Mouse (Mus musculus): ENCODE measurements around the gene E030030I06Rik. TPM values are rescaled to one million over a fixed set of nuclear protein-coding genes. Genes with fewer than 3 reads are reported as not detected.
"Not testable (repeated sequence)": the region's sequence is repeated elsewhere in the genome, so short reads cannot be mapped to it uniquely, and the experiment has no call there.

E030030I06Rik gene
- total and polyA plus RNA-seq, 3 experiments = 2.2 to 3.2 TPM; not detected in 1

GRCm38 (mm10) chr10:22159131-22159561 lies 10.1 kb upstream of the E030030I06Rik start:
- H3K79me2 ChIP-seq (ENCODE audit: control insufficient read depth, insufficient read depth, low read length, poor library complexity) = no peaks in the 10 kb centered on the region
- no peaks in the 10 kb centered on the region for H3K4me1 ChIP-seq (ENCODE audit: control insufficient read depth in 1 of 2, insufficient read depth in 2 of 2, low read length in 2 of 2)
- H3K27me3 ChIP-seq (ENCODE audit: control insufficient read depth in 1 of 2, insufficient read depth in 2 of 2, low read length in 2 of 2) = peaks cover 2% of the 10 kb centered on the region in 2 experiments; a peak in 3 of 4 replicates
- H3K4me3 ChIP-seq (ENCODE audit: control insufficient read depth in 1 of 2, insufficient read depth in 1 of 2, low read depth in 2 of 2, low read length in 2 of 2) = no peak overlapping the region
- no peak for TF ChIP-seq ZNF384 (IDR thresholded peaks at IDR 0.05; ENCODE audit: low read depth, low read length)
- no peak for DNase-seq (ENCODE audit: low read depth, low spot score)
- H3K27ac ChIP-seq (ENCODE audit: control insufficient read depth, low read depth, low read length) = no peak overlapping the region
- no peak overlapping the region for H3K9ac ChIP-seq (ENCODE audit: control insufficient read depth, low read depth, low read length, poor library complexity, severe bottlenecking)
- H3K36me3 ChIP-seq (ENCODE audit: control insufficient read depth in 1 of 2, insufficient read depth in 2 of 2, low read length in 2 of 2) = no peaks in the 10 kb centered on the region
- no peaks in the 10 kb centered on the region for H3K9me3 ChIP-seq (replicated peaks; ENCODE audit: insufficient read depth, low read length)

GRCm38 (mm10) chr10:22158310-22158999 lies 9.4 kb upstream of the E030030I06Rik start, which contains the start of the genes Raet1e and H60b:
Gene Raet1e (plus strand): TSS chr10:22158569.
Gene H60b (plus strand): TSS chr10:22158586.
- H3K9me3 ChIP-seq (replicated peaks; ENCODE audit: insufficient read depth, low read length) = not testable (repeated sequence)

DNA sequence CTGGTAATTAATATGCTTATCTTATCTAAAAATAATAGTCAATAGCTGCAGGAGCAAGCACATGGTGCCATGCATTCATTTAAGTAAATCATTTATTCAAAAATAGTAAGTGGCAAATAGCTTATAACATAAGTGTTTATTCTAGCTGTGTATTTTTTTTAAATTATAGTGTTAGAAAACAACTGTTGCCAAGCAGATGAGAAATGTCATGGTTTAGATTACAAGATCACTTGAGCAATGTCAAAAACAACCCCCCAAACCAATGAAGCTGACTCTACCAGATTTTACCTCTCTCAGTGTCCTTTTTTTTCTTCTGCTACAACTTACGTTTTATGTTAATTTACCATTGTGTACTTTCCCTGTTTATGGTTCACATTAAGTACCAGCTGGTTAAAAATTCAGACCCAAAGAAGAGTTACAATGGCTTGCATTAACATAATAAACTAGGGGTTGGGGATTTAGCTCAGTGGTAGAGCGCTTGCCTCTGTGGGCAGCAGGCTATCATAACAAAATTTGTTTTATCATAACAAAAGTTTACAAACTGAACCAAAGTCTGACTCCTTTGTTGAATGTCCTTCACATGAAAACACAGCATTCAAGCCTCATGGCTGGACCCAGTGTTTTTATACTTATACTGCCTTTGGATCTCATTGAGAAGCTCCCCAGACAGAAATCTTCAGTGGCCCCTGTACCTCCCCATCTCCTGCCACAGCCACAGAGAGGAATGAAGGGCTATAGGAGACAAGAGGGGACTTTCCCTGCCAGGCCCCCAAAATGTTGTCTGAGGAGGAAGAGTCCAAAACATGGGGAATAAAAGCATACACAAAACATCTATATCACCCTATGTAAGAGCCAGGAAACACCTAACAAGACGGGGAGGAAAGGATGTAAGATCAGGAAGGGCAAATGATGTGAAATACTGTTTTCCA lies 6.1 kb upstream of the E030030I06Rik start:
- no peak overlapping the region for H3K4me3 ChIP-seq (ENCODE audit: control insufficient read depth in 1 of 2, insufficient read depth in 1 of 2, low read depth in 2 of 2, low read length in 2 of 2)
- H3K36me3 ChIP-seq (ENCODE audit: control insufficient read depth in 1 of 2, insufficient read depth in 2 of 2, low read length in 2 of 2) = no peaks in the 10 kb centered on the region
- H3K9me3 ChIP-seq (replicated peaks; ENCODE audit: insufficient read depth, low read length) = no peaks in the 10 kb centered on the region
- DNase-seq (ENCODE audit: low read depth, low spot score) = no peak
- H3K27ac ChIP-seq (ENCODE audit: control insufficient read depth, low read depth, low read length) = no peak overlapping the region
- no peak overlapping the region for H3K9ac ChIP-seq (ENCODE audit: control insufficient read depth, low read depth, low read length, poor library complexity, severe bottlenecking)
- H3K4me1 ChIP-seq (ENCODE audit: control insufficient read depth in 1 of 2, insufficient read depth in 2 of 2, low read length in 2 of 2) = no peaks in the 10 kb centered on the region
- peaks cover 0 to 2% of the 10 kb centered on the region in 2 experiments; a peak in 1 of 4 replicates for H3K27me3 ChIP-seq (ENCODE audit: control insufficient read depth in 1 of 2, insufficient read depth in 2 of 2, low read length in 2 of 2)
- TF ChIP-seq ZMIZ1 (IDR thresholded peaks at IDR 0.05; ENCODE audit: low read depth, low read length) = no peak
- no peak for TF ChIP-seq E2F4 (IDR thresholded peaks at IDR 0.05; ENCODE audit: borderline replicate concordance, low read depth, low read length)
- no peak for TF ChIP-seq MAFK (IDR thresholded peaks at IDR 0.05; ENCODE audit: borderline replicate concordance, low read depth, low read length)
- TF ChIP-seq HCFC1 (IDR thresholded peaks at IDR 0.05; ENCODE audit: low read depth, low read length) = no peak
- TF ChIP-seq ELF1 (IDR thresholded peaks at IDR 0.05; ENCODE audit: low read depth, low read length) = no peak
- no peaks in the 10 kb centered on the region for H3K79me2 ChIP-seq (ENCODE audit: control insufficient read depth, insufficient read depth, low read length, poor library complexity)

More at GRCm38 (mm10) chr10:22158310-22158999, 9.4 kb upstream of the E030030I06Rik start, which contains the start of the genes Raet1e and H60b:
- H3K79me2 ChIP-seq (ENCODE audit: control insufficient read depth, insufficient read depth, low read length, poor library complexity); DNase-seq (ENCODE audit: low read depth, low spot score); H3K27ac ChIP-seq (ENCODE audit: control insufficient read depth, low read depth, low read length); H3K4me3 ChIP-seq (ENCODE audit: control insufficient read depth in 1 of 2, insufficient read depth in 1 of 2, low read depth in 2 of 2, low read length in 2 of 2); H3K9ac ChIP-seq (ENCODE audit: control insufficient read depth, low read depth, low read length, poor library complexity, severe bottlenecking); H3K27me3 ChIP-seq (ENCODE audit: control insufficient read depth in 1 of 2, insufficient read depth in 2 of 2, low read length in 2 of 2); H3K36me3 ChIP-seq (ENCODE audit: control insufficient read depth in 1 of 2, insufficient read depth in 2 of 2, low read length in 2 of 2); H3K4me1 ChIP-seq (ENCODE audit: control insufficient read depth in 1 of 2, insufficient read depth in 2 of 2, low read length in 2 of 2): not testable (repeated sequence)

GRCm38 (mm10) chr10:22154127-22154526 lies 5.1 kb upstream of the E030030I06Rik start:
- not testable (repeated sequence) for H3K79me2 ChIP-seq (ENCODE audit: control insufficient read depth, insufficient read depth, low read length, poor library complexity); DNase-seq (ENCODE audit: low read depth, low spot score); H3K36me3 ChIP-seq (ENCODE audit: control insufficient read depth in 1 of 2, insufficient read depth in 2 of 2, low read length in 2 of 2); H3K4me1 ChIP-seq (ENCODE audit: control insufficient read depth in 1 of 2, insufficient read depth in 2 of 2, low read length in 2 of 2); H3K9ac ChIP-seq (ENCODE audit: control insufficient read depth, low read depth, low read length, poor library complexity, severe bottlenecking); H3K27me3 ChIP-seq (ENCODE audit: control insufficient read depth in 1 of 2, insufficient read depth in 2 of 2, low read length in 2 of 2); H3K9me3 ChIP-seq (replicated peaks; ENCODE audit: insufficient read depth, low read length); H3K27ac ChIP-seq (ENCODE audit: control insufficient read depth, low read depth, low read length); H3K4me3 ChIP-seq (ENCODE audit: control insufficient read depth in 1 of 2, insufficient read depth in 1 of 2, low read depth in 2 of 2, low read length in 2 of 2)

DNA sequence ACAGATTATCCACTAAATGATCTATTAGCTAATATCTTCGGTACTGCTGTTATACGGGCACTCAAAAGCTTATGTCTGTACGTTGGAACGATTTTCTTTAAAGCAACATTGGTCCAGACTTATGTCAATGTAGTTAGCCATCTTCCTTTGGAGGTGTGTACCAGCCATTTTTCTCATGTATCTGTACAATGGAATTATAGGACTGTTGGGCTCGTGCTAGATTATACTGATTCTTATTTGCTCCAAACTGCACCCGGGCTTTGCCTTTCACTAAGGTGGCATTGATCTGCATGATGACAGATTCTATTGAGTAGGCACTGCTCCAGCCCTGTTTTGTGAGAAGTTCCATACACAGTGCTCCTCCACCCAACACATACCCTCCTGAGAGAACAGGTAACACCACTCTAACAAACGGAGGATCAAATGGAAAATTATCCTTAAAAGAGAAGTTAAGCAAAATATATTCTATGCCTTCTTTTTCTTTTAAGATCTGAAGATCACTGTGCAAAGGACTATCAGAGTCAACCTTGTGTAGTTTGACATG lies 4.1 kb upstream of the E030030I06Rik start:
- H3K79me2 ChIP-seq (ENCODE audit: control insufficient read depth, insufficient read depth, low read length, poor library complexity); H3K4me3 ChIP-seq (ENCODE audit: control insufficient read depth in 1 of 2, insufficient read depth in 1 of 2, low read depth in 2 of 2, low read length in 2 of 2); H3K36me3 ChIP-seq (ENCODE audit: control insufficient read depth in 1 of 2, insufficient read depth in 2 of 2, low read length in 2 of 2); H3K27ac ChIP-seq (ENCODE audit: control insufficient read depth, low read depth, low read length); H3K9ac ChIP-seq (ENCODE audit: control insufficient read depth, low read depth, low read length, poor library complexity, severe bottlenecking); DNase-seq (ENCODE audit: low read depth, low spot score); H3K9me3 ChIP-seq (replicated peaks; ENCODE audit: insufficient read depth, low read length); H3K27me3 ChIP-seq (ENCODE audit: control insufficient read depth in 1 of 2, insufficient read depth in 2 of 2, low read length in 2 of 2); H3K4me1 ChIP-seq (ENCODE audit: control insufficient read depth in 1 of 2, insufficient read depth in 2 of 2, low read length in 2 of 2): not testable (repeated sequence)
